Mouse (Mus musculus): ENCODE data around the gene Zbtb48. TPM values are rescaled to one million over a fixed set of nuclear protein-coding genes. Genes with fewer than 3 reads are reported as not detected.

The Zbtb48 gene
- total RNA-seq, 2 experiments from 2014 or later: 2.2 to 3.1 TPM

- no peak for DNase-seq (ENCODE audit: low spot score)
These were observed 52.0 kb downstream of the Zbtb48 start for GRCm38 (mm10) chr4:151975441-151975840.

DNA sequence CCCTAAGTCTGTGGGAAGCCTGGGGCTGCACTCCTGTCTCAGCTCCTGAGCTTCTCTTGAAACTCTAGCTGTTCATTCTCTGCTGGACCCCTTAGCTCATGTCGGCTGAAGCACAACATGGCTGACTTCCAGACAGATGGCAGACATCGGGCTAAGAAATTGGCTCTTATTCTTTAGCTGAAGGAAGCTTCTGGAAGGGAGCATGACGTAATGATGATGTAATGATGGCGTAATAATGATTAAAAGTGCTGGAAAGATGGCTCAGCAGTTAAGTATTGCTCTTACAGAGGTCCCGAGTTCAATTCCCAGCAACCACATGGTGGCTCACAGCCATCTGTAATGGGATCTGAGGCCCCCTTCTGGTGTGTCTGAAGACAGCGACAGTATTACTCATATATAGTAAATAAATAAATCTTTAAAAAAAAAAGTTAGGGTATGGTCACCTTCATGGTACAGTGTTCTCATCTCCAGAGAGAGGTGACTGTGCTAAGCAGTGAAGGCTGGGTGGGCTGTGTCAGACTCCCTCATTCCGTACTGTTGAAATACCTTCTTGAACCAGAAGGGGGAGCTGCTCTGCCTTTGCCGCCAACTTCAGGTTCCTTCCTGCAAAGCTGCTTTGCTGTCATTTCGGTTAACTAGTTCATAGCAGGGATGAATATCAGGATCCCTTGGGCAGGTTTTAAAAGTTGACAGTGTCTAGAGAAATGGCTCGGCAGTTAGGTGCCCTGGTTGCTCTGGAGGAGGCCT is 55.1 kb downstream of the Zbtb48 start:
- DNase-seq (ENCODE audit: low spot score): no peak

Other genes starting within 250 kb of the Zbtb48 start
- gene Camta1, start 165.8 kb downstream of the Zbtb48 start, total RNA-seq (2021): 100 to 1,000 TPM in 1 of 2 experiments, 10 to 100 TPM in 1; 99.5 to 122 TPM
- gene Dnajc11, start 94.0 kb downstream of the Zbtb48 start, total RNA-seq (2021): 10 to 100 TPM; 47.9 to 52.6 TPM
- 10 to 100 TPM; 30.0 to 33.3 TPM for gene Thap3, start 38.7 kb downstream of the Zbtb48 start, total RNA-seq (2021)
- gene Phf13, start 31.4 kb downstream of the Zbtb48 start, total RNA-seq (2021): 1 to 10 TPM; 4.6 to 4.7 TPM
- 100 to 1,000 TPM in 1 of 2 experiments, 10 to 100 TPM in 1; 98.5 to 113 TPM for gene Klhl21, start 18.9 kb downstream of the Zbtb48 start, total RNA-seq (2021)
- under 1 TPM; 0.52 to 0.91 TPM for gene Tas1r1, start 10.9 kb upstream of the Zbtb48 start, total RNA-seq (2021)
- gene Nol9, start 11.7 kb upstream of the Zbtb48 start, total RNA-seq (2021): 1 to 10 TPM; 8.7 to 9.5 TPM
- gene Plekhg5, start 44.8 kb upstream of the Zbtb48 start, total RNA-seq (2021): 1 to 10 TPM; 5.0 to 6.5 TPM
- 1 to 10 TPM; 1.0 to 1.8 TPM for gene Tnfrsf25, start 88.3 kb upstream of the Zbtb48 start, total RNA-seq (2021)
- under 1 TPM; 0.36 to 0.59 TPM for gene Espn, start 124.7 kb upstream of the Zbtb48 start, total RNA-seq (2021)
- not detected for gene Hes2, start 131.2 kb upstream of the Zbtb48 start, total RNA-seq (2021)
- 10 to 100 TPM; 16.2 to 18.8 TPM for gene Acot7, start 150.5 kb upstream of the Zbtb48 start, total RNA-seq (2021)
- gene Gpr153, start 246.6 kb upstream of the Zbtb48 start, total RNA-seq (2021): 1 to 10 TPM; 3.4 to 4.5 TPM